Mouse (Mus musculus) adrenal gland, postnatal 4 days (tissue): ENCODE data around the gene Tbxa2r. TPM values are rescaled to one million over a fixed set of nuclear protein-coding genes. Genes with fewer than 3 reads are reported as not detected.

Experiments used
- DNase-seq, 2 experiments: peaks; one replicate each; pipeline ENCODE4 v3.0.0; 2021 to 2022; ENCODE audit warnings: low spot score in 2 of 2, mixed read lengths in 2 of 2
- total RNA-seq, 2 experiments: library from RNA; stranded (reverse); gene quantifications; 2 replicates each; pipeline ENCODE4 v1.2.3; 2021

Gene Tbxa2r
- total RNA-seq, 2 experiments from 2014 or later, result 27.3 to 30.6 TPM

DNA sequence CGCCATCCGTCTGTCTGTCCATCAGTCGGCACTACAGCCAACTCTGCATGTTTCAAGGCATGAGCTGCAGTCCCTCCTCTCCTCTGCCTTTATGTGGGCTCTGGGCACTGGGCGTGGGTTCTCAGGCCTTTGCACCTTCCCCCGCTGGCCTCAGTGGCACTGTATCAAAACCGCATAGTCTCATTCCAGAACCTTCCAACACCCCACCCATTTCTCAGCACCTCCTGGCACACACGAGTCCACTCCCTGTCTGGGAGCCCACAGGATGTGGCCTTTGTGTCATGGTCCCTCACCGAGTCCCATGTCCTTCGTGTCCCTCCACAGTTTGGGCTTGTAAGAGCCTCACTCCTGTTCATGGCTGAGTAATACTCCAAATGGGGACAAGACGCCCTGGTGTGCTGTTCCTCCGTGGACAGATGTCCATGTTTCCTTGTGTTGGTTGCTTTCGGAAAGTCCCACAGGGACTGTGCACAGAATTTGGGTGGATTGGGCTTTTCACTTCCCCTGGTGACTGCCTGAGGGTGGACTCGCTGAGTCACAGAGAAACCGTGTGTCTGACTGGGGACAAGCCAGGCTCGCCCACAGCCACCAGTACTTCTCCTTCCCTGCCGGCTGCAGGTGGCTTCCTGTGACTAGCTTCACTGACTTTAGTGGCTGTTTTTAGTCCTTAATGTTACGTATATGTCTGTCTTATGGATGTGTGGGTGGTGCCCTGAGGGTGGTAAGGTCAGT is 30.0 kb upstream of the Tbxa2r start:
- DNase-seq, result no peak

DNA sequence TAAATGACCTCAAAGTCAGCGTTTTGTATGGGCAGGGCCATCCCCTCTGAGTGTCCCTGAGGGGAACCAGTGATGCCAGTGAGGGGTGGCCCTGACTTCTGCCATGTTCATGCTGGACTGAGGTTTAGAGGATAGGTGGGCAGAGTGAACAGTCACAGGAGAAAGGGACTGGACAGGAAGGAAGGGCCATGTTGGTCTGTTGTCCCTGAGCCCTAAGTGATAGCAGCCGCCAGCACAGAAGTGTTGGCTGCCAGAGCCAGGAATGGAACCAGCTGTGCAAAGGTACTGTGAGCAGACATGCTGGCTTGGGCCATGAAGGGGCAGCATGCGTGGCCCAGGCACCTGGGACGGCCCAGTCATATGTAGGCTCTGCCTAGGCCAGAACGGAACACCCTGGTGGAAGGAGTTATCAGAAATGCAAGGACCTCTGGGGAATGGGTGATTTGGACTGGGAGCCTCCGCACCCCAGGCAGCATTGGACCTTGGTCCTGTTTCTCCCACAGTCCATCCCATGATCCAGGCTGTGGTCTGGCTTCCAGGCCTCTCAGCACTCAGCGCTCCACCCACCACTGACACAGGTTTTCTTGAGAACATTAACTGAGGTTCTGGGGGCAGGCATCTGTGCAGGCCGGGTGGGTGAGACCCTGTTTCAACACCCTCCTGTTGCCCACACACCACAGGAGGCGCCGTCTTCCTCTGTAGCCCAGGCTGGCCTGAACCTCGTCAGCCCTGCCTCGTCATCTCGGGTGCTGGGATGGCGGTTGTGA is 28.8 kb upstream of the Tbxa2r start:
- DNase-seq, result no peak

- DNase-seq, result no peak
Observed at GRCm38 (mm10) chr10:81300352-81300907, 28.1 kb upstream of the Tbxa2r start.

GRCm38 (mm10) chr10:81301321-81301720 is 27.2 kb upstream of the Tbxa2r start:
- DNase-seq, result no peak

DNA sequence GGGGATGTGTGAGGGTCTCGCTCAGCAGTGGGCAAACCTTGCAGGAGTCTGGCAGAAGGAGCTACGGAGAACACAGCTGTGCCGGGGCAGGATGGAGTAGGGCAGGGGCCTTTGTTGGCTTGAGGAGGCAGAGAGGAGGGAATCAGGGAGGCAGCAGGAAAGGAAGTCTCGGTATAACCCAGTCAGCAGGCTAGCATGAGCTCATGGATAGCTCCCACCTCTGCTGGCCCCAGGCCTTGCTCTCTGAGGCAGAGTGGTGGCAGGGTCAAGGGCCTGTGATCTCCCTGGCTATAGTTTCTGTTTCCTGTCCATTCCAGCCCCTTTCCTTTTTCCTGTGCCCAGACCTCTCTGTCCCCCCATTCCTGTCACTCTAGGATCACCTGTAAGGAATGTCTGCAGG is 26.2 kb upstream of the Tbxa2r start:
- DNase-seq, result no peak

- no peak for DNase-seq
Observed at GRCm38 (mm10) chr10:81302781-81303218, 25.7 kb upstream of the Tbxa2r start.

- DNase-seq, result no peak
Observed at GRCm38 (mm10) chr10:81303258-81303657, 25.3 kb upstream of the Tbxa2r start.

- no peak for DNase-seq
Observed at GRCm38 (mm10) chr10:81303761-81304160, 24.8 kb upstream of the Tbxa2r start.

- DNase-seq, result peak in 1 of 2 experiments; percentile 53
Observed at GRCm38 (mm10) chr10:81304597-81305238, 23.8 kb upstream of the Tbxa2r start.

DNA sequence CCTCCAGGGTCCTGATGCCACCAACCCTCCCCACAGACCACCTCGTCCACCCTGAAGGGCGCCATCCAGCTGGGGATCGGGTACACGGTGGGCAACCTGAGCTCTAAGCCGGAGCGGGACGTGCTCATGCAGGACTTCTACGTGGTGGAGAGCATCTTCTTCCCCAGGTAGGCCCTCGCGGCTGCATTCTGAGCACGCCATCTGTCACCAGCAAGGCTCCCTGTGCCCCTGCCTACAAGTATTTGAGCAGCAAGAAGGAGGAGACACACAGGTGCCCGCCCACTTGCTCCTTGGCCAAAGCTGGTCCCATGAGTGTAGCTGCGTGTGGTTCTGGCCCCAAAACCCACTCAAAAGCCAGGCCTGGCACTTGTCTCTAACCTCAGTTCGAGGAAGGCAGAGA is 22.9 kb upstream of the Tbxa2r start:
- no peak for DNase-seq

DNA sequence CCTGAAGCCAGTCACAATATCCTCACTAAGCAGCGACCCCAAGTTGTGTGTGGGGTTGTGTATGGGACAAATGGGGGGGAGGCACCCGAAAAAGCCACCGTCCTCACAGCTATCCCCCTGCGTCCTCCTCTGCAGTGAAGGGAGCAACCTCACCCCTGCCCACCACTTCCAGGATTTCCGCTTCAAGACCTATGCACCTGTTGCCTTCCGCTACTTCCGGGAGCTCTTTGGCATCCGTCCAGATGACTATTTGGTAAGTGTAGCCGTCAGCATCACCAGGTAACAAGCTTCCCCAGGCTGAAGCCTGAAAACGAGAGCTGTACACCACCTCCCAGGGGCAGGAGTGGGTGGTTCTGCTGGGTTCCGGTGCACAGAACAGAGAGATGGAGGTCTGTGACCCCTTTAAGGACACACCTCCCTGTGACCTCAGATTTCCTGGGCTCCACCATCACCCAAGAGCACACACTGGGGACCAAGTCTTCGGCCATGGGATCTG is 22.3 kb upstream of the Tbxa2r start:
- DNase-seq, result no peak

DNA sequence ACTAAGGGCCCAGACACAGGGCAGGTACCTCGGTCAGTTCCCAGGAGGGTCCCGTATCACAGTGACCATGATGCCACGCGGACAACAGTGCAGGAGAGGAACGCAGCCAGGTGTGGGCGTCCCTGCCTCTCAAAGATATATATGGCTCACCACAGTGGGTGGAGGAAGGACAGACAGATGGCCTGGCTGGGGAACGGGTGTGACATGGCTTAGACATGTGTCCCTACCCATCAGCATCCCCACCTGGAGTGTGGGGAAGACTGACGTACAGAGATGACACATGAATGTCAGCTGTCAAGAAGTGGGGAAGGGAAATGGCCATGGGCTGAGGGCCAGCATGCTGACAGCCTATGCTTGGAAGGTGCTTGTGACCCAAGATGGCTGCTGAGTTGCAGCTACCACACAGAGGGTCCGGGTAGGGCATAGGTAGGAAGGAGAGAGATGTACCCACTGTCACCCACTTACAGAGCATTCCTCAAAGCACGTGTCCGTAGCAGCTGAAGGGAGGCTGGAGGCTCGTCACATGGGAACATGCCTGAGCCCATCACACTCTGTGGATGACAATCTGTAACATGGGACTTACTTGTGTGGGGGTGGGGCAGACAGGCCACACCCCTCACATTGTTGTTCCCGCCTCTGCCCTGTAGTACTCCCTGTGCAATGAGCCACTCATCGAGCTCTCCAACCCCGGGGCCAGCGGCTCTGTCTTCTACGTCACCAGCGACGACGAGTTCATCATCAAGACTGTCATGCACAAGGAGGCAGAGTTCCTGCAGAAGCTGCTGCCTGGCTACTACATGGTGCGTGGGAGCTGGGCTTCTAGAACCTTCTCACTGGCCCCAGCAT is 21.5 kb upstream of the Tbxa2r start:
- no peak for DNase-seq

DNA sequence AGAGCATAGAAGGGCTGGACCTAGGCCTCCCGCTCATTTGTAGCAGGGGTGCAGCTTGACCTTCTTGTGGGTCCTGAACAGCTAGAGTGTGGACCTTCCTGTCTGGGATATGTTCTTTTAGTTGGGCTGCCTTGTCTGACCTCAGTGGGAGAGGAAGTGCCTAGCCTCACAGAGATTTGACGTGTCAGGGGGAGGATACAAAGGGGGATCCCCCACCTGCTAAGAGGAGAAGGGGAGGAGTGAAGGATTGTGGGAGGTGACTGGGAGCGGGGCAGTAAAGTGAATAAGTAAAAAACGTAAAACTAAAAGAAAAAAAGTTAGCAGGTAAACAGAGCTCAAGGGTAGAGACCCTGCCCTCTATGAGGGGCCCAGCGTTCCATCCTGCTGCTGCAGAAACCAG is 19.0 kb upstream of the Tbxa2r start:
- DNase-seq, result no peak

- DNase-seq, result no peak
Observed at GRCm38 (mm10) chr10:81313581-81313980, 14.9 kb upstream of the Tbxa2r start.

GRCm38 (mm10) chr10:81314201-81314600 is 14.3 kb upstream of the Tbxa2r start:
- DNase-seq, result no peak

DNA sequence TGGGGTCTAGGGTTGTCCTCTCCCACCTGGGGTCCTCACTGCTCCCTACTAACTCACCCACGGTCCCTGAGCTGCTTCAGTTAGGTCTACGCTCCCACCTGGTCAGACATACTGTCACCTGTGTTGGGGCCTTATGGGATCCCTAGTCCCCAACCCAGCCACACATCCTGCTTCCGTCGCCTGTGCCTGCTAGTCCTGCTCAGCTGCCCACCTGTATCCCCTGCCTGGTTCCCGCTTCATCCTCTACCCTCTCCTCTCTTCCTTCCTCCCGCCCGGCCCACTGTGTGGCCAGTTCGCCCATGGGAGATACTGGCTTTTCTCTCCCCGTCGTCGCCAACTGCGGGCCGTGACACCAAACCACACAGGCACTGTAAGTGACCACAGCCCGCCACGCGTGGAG is 12.9 kb upstream of the Tbxa2r start:
- no peak for DNase-seq

- DNase-seq, result no peak
Observed at GRCm38 (mm10) chr10:81316338-81317060, 12.0 kb upstream of the Tbxa2r start.

GRCm38 (mm10) chr10:81317273-81317672 is 11.3 kb upstream of the Tbxa2r start:
- DNase-seq, result peak; percentile 35 to 45

DNA sequence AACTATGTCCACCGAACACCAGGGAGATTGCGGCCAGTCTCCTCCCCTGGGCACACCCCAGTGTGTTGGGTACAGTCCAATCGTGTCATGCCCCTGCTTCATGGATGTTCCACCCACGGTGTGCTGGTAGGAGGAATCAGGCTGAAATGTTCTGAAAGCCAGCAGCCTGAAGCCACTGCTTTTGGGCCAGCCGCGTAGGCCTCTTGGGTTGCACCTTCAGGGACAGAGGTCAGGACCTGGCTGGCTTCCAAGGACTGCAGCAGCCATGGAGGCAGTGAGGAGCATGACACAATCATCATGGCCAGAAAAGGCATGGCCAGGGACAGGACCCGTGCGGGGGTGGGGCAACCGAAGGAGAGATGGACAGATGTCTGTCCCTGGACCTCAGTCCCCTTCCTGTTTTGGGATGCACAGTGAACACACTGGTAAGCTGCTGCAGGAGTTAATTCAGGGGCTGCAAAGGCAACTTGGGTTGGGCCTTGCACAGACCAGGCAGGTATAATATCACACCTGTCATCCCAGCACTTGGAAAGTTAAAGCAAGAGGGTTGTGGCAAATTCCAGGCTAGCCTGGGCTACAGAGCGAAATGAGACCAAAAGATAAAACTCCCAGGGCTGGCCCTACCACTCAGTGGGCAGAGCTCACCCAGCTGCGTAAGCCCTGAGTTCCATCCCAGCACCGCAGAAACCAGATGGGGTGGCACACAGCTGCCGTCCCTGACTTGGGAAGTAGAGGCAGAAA is 9.8 kb upstream of the Tbxa2r start:
- peak in 1 of 2 experiments; percentile 59 for DNase-seq
